Mouse (Mus musculus) forebrain, embryonic 13.5 days (tissue): Measurements from ENCODE around the gene Iqcf6. TPM values are rescaled to one million over a fixed set of nuclear protein-coding genes. Genes with fewer than 3 reads are reported as not detected.
"Not testable (repeated sequence)": the region's sequence is repeated elsewhere in the genome, so short reads cannot be mapped to it uniquely, and the experiment has no call there.

Experiments used
- ATAC-seq: fragments of 200-750 bp; cut with Nextera tagmentation; 2 replicates; pipeline ENCODE4 v1.8.0; 2017
- H3K27ac ChIP-seq: fragments of 300-500 bp; sonication (generic); 2 replicates; pipeline ENCODE4 v1.5.1; 2015; ENCODE audit warnings: inconsistent platforms, mild to moderate bottlenecking, moderate library complexity
- H3K27me3 ChIP-seq: fragments of 300-500 bp; sonication (generic); 2 replicates; pipeline ENCODE4 v1.6.1; 2015; ENCODE audit warnings: mild to moderate bottlenecking, inconsistent platforms
- H3K36me3 ChIP-seq: fragments of 300-500 bp; sonication (generic); 2 replicates; pipeline ENCODE4 v1.6.1; 2015; ENCODE audit warnings: mild to moderate bottlenecking, inconsistent platforms; ENCODE audit not compliant: poor library complexity, severe bottlenecking
- H3K4me1 ChIP-seq: fragments of 300-500 bp; sonication (generic); 2 replicates; pipeline ENCODE4 v1.6.1; 2015; ENCODE audit warnings: inconsistent platforms
- H3K4me2 ChIP-seq: fragments of 300-500 bp; sonication (generic); 2 replicates; pipeline ENCODE4 v1.6.1; 2015; ENCODE audit warnings: inconsistent platforms, mild to moderate bottlenecking, moderate library complexity
- H3K4me3 ChIP-seq: fragments of 300-500 bp; sonication (generic); 2 replicates; pipeline ENCODE4 v1.5.1; 2015; ENCODE audit warnings: mild to moderate bottlenecking, inconsistent platforms
- H3K9ac ChIP-seq: fragments of 300-500 bp; sonication (generic); 2 replicates; pipeline ENCODE4 v1.6.1; 2015; ENCODE audit warnings: mild to moderate bottlenecking, inconsistent platforms
- H3K9me3 ChIP-seq: fragments of 300-500 bp; sonication (generic); replicated peaks from 2 replicates; pipeline ENCODE4 v1.6.1; 2016; ENCODE audit warnings: inconsistent platforms
- WGBS: fragments of 180-500 bp; shearing (Covaris S2); methylation state at CpG from one replicate; pipeline ENCODE4 v1.1.7; 2015; 5-methylcytosine and 5-hydroxymethylcytosine counted together
- polyA plus RNA-seq: library from polyadenylated mRNA; unstranded; fragments of >200 nt; fragmentation: Nextera tagmentation; extraction: Ambion mirVana; gene quantifications from 2 replicates; pipeline ENCODE4 v1.2.1, GENCODE M21; 2015

Gene Iqcf6
- not detected in 2 replicates for polyA plus RNA-seq

DNA sequence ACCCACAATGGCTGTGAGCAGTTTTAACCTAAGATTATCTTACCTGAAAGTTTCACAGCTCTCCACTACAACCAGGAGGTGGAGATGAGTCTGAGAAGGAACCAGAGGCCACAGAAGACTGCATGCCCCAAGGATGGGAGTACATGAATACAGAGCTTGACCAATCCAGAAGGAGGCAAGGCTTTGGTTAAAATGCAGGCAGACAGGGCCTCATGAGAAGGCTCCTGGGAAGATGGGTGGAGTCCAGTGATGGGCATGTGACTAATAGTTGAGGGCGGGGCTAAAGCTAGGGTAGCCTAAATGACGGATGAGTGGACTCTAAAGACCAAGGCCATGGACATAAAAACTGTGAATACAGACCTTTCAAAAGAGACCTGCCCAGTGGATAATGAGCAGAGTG is at the start of gene Iqcf6:
TSS of gene Iqcf6 (plus strand) at position 301 of the 400 bp plus-strand sequence.
- WGBS = 84% methylated on average over 2 of the region's 2 CpGs
- no peaks in the 10 kb centered on the region for H3K9me3 ChIP-seq
- H3K9ac ChIP-seq = no peak within 1 kb of the TSS
- H3K27ac ChIP-seq = no peak within 1 kb of the TSS
- no peak for ATAC-seq
- no peaks in the 10 kb centered on the region for H3K27me3 ChIP-seq
- H3K4me2 ChIP-seq = no peak within 1 kb of the TSS
- H3K4me3 ChIP-seq = no peak within 1 kb of the TSS
- no peaks in the 10 kb centered on the region for H3K36me3 ChIP-seq
- H3K4me1 ChIP-seq = no peaks in the 10 kb centered on the region

DNA sequence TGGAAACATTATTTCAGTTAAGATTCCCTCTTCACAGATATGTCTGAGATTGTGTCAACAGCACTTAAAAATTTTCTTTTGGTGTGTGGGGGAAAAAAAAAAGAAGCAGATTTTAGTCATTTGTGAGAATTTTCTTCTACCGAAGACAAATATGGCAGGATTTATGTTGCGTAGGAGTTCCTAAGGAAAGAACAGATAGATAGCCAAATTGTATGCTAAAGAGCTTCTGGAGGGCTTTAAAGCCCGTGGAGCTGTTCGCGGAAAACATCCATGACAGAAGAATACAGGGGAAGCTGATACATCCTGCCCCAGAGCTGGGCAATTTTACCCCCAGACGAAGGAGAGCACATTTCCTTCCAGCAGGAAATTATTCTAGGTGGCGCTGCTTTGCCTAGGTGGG is 46.4 kb upstream of the Iqcf6 start:
- H3K9ac ChIP-seq = no peak overlapping the region
- no peak for ATAC-seq
- no peaks in the 10 kb centered on the region for H3K27me3 ChIP-seq
- H3K4me3 ChIP-seq = no peak overlapping the region
- whole genome bisulfite sequencing = 85% methylated on average over 7 of the region's 7 CpGs
- no peaks in the 10 kb centered on the region for H3K36me3 ChIP-seq
- H3K9me3 ChIP-seq = no peaks in the 10 kb centered on the region
- H3K4me2 ChIP-seq = no peak overlapping the region
- no peaks in the 10 kb centered on the region for H3K4me1 ChIP-seq
- no peak overlapping the region for H3K27ac ChIP-seq

DNA sequence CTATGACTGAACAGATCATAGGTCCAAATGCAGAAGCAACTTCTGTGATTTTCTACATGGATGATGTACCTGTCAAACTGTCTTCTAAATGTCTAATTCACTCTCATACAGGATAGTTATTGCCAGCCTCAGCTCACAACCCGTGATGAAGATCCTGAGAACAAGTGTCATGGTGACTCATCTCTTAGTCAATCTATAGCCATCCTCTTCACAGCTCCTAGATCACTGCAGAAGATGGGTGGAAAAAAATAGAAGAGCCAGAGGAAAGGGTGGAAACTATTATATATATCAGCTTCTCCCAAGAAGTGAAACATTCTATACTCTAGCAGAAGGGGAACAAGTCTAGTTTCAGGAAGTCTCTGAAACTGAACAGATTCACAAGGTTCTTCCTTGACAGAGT is 43.8 kb upstream of the Iqcf6 start:
- 66% methylated on average over 1 of the region's 1 CpGs for WGBS
- no peaks in the 10 kb centered on the region for H3K9me3 ChIP-seq
- H3K36me3 ChIP-seq = no peaks in the 10 kb centered on the region
- H3K9ac ChIP-seq = no peak overlapping the region
- no peak overlapping the region for H3K4me3 ChIP-seq
- H3K27ac ChIP-seq = no peak overlapping the region
- no peak overlapping the region for H3K4me2 ChIP-seq
- H3K4me1 ChIP-seq = no peaks in the 10 kb centered on the region
- H3K27me3 ChIP-seq = no peaks in the 10 kb centered on the region
- ATAC-seq = no peak

DNA sequence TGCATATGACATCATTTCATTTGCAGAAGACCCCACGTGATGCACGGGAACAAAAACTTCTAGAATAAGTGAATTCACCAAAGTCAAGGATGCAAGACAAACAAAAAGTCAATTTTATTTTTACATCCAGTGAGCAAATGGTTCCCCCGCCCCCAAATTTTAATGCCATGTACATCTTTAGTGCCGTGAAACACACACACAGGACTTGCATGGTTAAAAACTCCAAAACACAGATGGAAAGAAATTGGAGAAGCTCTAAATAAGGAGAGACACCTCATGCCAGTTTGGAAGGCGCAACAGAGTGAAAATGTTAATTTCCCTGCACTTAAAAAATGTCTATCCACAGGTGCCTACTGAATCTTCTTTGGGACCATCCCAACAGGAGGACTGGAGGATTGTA is 34.2 kb upstream of the Iqcf6 start:
- H3K9ac ChIP-seq = no peak overlapping the region
- ATAC-seq = no peak
- H3K27me3 ChIP-seq = no peaks in the 10 kb centered on the region
- no peaks in the 10 kb centered on the region for H3K36me3 ChIP-seq
- no peak overlapping the region for H3K4me2 ChIP-seq
- H3K4me3 ChIP-seq = no peak overlapping the region
- 92% methylated on average over 5 of the region's 5 CpGs for WGBS
- no peaks in the 10 kb centered on the region for H3K9me3 ChIP-seq
- H3K4me1 ChIP-seq = no peaks in the 10 kb centered on the region
- no peak overlapping the region for H3K27ac ChIP-seq

DNA sequence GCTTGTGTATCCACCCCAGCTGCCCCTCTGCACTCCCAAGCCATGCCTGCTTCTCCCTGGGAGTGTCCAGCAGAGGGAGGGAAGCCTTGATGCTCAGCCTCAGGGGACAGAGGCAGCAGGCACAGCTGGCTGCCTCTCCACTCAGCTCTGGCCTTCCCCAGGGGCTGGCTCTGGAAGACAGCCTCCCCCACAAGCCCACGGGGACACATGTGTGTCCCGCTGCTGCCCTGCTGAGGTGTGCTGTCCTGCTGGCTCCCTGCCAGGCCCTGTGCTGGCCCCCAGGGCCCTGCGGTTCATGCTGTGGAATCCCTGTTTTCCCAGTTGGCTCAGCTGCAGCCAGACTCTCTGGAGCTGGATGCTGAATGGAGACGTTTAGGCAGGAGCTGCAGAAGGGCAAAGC is 31.0 kb upstream of the Iqcf6 start:
- not testable (repeated sequence) for H3K4me2 ChIP-seq, H3K27ac ChIP-seq, H3K9ac ChIP-seq, H3K36me3 ChIP-seq, H3K9me3 ChIP-seq, H3K27me3 ChIP-seq, H3K4me1 ChIP-seq, ATAC-seq, H3K4me3 ChIP-seq
- 16% methylated on average over 4 of the region's 4 CpGs for WGBS

DNA sequence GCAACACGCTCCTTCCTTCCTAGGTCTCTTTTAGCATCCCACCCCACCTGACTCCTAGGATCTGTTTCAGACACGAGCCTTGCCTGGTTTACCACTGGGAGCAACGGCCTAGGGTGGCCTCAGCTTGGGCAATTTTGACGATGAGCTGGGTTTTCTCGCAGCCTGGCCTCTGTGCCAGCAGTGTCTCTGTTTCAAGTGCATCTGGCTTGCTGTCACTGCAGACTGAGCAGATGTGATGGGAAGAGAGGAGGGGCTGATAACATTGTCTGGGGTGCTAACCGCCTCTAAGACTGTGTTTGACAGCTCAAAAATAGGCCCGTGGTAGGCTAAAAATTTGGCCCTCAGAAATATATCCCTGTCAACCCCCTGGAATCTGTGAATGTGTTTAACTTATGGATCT is 30.5 kb upstream of the Iqcf6 start:
- Histone ChIP-seq H3K27ac (no peak overlapping the region), H3K4me3 (no peak overlapping the region), H3K4me1 (no peaks in the 10 kb centered on the region), H3K4me2 (no peak overlapping the region), H3K9me3 (no peaks in the 10 kb centered on the region), H3K9ac (no peak overlapping the region), H3K36me3 (no peaks in the 10 kb centered on the region), H3K27me3 (no peaks in the 10 kb centered on the region)
- ATAC-seq = no peak
- WGBS = 70% methylated on average over 7 of the region's 7 CpGs

DNA sequence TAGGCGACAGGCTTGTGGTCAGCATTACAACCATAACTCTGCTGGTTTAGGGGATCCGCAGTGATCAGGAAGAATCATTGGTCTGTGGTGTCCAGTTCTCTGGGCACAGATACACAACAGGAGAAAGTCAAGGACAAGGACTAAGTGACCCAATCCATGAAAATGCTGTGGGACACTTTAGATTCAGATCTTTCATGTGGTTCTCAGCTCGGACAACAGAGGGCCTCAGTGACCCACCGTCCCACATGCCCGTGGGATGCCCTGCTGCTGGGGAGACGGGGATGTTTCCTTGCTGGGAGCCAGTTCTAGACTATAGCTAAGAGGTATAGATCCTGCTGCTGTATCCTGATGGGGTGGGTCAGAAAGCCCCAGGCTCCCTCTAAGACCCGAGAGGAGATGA is 27.9 kb upstream of the Iqcf6 start:
- no peak overlapping the region for H3K27ac ChIP-seq
- WGBS = 43% methylated on average over 7 of the region's 7 CpGs

DNA sequence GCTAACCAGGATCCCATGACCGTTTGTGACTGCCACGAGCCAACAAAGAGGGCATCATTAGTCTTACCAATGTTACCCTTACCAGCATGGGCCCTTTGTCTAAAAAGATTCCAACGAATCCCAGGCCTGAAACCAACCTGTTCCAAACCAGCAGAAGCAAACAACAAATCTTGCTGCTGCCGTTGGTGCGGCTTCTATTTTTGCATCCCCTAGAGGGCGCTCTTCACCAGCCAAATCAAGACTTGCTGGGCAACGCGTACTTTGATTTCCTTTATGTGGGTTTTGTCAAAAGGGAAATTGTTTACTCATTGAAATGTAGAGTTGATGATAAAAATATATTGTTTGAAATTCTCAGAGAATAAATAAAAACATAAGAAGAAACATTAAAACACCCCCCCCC is 25.8 kb upstream of the Iqcf6 start:
- H3K4me1 ChIP-seq = no peaks in the 10 kb centered on the region
- H3K27me3 ChIP-seq = no peaks in the 10 kb centered on the region
- H3K4me3 ChIP-seq = no peak overlapping the region
- H3K9ac ChIP-seq = no peak overlapping the region
- no peak overlapping the region for H3K4me2 ChIP-seq
- WGBS = 24% methylated on average over 8 of the region's 8 CpGs
- H3K9me3 ChIP-seq = no peaks in the 10 kb centered on the region
- H3K27ac ChIP-seq = no peak overlapping the region
- H3K36me3 ChIP-seq = no peaks in the 10 kb centered on the region
- no peak for ATAC-seq

More for the DNA sequence above, 27.9 kb upstream of the Iqcf6 start:
- Histone ChIP-seq H3K9ac (no peak overlapping the region), H3K36me3 (no peaks in the 10 kb centered on the region), H3K9me3 (no peaks in the 10 kb centered on the region), H3K4me2 (no peak overlapping the region), H3K27me3 (no peaks in the 10 kb centered on the region), H3K4me1 (no peaks in the 10 kb centered on the region), H3K4me3 (no peak overlapping the region)
- ATAC-seq = no peak

DNA sequence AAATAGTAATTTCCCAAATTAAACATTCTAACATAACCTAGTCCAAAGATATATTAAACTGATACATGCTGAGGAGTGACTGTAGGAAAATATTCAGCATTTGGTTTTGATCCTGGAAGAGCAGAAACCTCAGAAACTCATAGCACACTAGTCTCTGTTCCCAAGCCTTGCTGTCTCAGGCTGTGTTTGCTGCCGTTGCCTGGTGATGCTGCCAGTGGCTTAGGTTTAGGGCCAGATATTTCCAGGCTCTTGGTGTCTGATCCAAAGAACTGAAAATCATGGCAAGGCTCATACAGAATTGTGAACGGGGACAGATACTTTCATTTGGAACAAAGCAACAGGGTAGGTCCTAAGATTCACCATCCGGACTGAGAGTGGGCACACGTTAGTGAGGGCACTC is 15.7 kb upstream of the Iqcf6 start:
- Histone ChIP-seq H3K27me3 (no peaks in the 10 kb centered on the region), H3K36me3 (no peaks in the 10 kb centered on the region), H3K27ac (no peak overlapping the region), H3K9ac (no peak overlapping the region), H3K4me1 (no peaks in the 10 kb centered on the region), H3K4me3 (no peak overlapping the region), H3K9me3 (no peaks in the 10 kb centered on the region), H3K4me2 (no peak overlapping the region)
- ATAC-seq = no peak
- 73% methylated on average over 4 of the region's 4 CpGs for WGBS

DNA sequence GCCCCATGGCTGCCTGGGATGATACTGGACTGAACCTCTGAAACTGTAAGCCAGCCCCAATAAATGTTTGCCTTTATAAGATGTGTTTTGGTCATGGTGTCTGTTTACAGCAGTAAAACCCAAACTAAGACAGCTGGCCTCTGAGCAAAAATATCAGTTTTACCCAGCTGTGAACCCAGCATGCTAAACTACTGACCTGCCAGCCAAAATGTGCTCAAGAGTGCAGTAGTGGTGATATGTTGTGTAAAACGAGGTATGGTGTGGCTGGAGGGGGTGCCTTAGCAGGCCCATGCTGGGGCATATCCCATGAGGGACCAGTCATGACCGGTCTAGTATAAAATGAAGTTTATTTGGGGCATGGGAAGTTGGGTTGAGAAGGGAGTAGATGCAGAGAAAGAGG is 12.4 kb upstream of the Iqcf6 start:
- Histone ChIP-seq H3K4me1 (no peaks in the 10 kb centered on the region), H3K4me3 (no peak overlapping the region), H3K27me3 (no peaks in the 10 kb centered on the region), H3K36me3 (no peaks in the 10 kb centered on the region), H3K9ac (no peak overlapping the region), H3K4me2 (no peak overlapping the region), H3K9me3 (no peaks in the 10 kb centered on the region), H3K27ac (no peak overlapping the region)
- 75% methylated on average over 2 of the region's 2 CpGs for WGBS
- ATAC-seq = no peak

DNA sequence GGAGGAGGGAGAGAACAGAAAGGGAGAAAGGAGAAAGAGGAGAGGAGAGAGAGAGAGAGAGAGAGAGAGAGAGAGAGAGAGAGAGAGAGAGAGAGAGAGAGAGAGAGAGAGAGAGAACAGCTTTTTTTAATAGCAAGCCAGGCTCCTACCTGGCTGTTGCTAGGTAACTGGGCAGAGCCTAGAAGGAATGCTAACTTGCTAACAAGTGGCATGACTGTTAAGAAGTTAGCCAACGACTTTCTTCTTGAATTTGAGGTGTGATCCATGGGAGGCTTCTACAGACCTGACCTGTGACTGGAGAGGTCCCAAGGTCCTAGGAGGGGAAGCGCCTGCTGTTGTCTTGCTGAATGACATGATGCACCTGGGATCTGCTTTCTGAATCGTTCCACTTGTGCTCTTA is 11.8 kb upstream of the Iqcf6 start:
- Histone ChIP-seq H3K4me3 (no peak overlapping the region), H3K9ac (no peak overlapping the region), H3K27ac (no peak overlapping the region), H3K36me3 (no peaks in the 10 kb centered on the region), H3K4me1 (no peaks in the 10 kb centered on the region), H3K4me2 (no peak overlapping the region), H3K9me3 (no peaks in the 10 kb centered on the region; the same call in 1 of the 2 replicates), H3K27me3 (no peaks in the 10 kb centered on the region)
- WGBS = 43% methylated on average over 3 of the region's 3 CpGs
- ATAC-seq = no peak

DNA sequence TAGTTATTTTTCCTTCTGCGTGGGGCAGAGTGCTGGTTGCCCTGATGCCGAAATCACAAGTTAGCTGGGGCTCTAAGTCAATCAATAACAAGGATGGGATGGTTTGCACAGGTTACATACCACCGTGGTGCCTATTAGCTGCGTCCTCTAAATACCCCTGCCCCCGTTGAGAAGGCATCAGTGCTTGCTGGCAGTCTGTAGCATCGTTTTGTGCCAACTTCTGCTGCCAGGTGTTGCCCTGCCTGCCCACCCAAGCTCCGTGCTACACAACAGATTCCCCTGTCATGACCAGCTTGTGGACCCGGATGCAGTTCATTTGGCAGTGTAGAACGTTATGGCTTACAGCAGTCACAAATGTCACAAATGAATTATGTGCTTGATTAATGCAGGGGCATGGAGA is 10.1 kb upstream of the Iqcf6 start:
- Histone ChIP-seq H3K4me2 (no peak overlapping the region), H3K4me3 (no peak overlapping the region), H3K4me1 (no peaks in the 10 kb centered on the region), H3K27me3 (no peaks in the 10 kb centered on the region), H3K9ac (no peak overlapping the region), H3K27ac (no peak overlapping the region), H3K9me3 (no peaks in the 10 kb centered on the region; the same call in 1 of the 2 replicates), H3K36me3 (no peaks in the 10 kb centered on the region)
- 89% methylated on average over 9 of the region's 9 CpGs for WGBS
- ATAC-seq = no peak

DNA sequence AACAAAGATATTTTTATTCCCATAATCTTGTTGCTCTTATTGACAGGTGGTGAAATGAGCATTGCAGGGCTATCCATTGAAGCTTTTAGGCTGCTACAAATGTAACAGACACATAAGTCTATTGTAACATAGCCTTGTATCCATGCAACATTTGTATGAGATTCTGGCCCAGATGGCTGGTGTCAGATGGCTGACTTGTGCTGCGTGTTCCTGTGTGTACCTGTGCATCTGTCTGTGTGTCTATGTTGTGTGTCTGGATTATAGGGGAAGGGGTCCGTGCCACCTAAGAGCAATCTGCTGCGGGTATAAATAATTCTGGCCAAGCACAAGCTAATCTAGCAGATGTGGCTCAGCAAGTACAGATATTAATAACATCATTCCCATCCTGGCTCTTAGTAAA is 8.9 kb upstream of the Iqcf6 start:
- 82% methylated on average over 3 of the region's 3 CpGs for WGBS
- ATAC-seq = no peak
- Histone ChIP-seq H3K9me3 (no peaks in the 10 kb centered on the region; the same call in 1 of the 2 replicates), H3K27me3 (no peaks in the 10 kb centered on the region), H3K4me3 (no peak overlapping the region), H3K36me3 (no peaks in the 10 kb centered on the region), H3K4me1 (no peaks in the 10 kb centered on the region), H3K27ac (no peak overlapping the region), H3K9ac (no peak overlapping the region), H3K4me2 (no peak overlapping the region)
